ENCODE assay signal across 22 mouse cellular contexts in genomic region chr15:96878796-96879195, GRCm38 (mm10).
DNase-seq lines count a peak whose midpoint lies in the region; ATAC-seq lines count a peak whose summit lies in the region.
"Had no signal": no experiment of that assay in that cellular context is flagged by ENCODE, and none has a peak within 500 bp of the region (broad histone marks: within the 10 kb centered on the region; RNA-seq: fewer than 3 reads in every experiment).

No protein-coding gene starts in this region.

- no peak overlapping the region for H3K27ac ChIP-seq in midbrain, embryonic 11.5 days (ENCODE audit: low read depth, low read length)
- no peak overlapping the region for H3K27ac ChIP-seq in midbrain, embryonic 16.5 days (ENCODE audit: low read length)
- 0 out of 2 replicates have a peak overlapping the region, but pooled peaks have one; percentile 11 for H3K27ac ChIP-seq in stomach, embryonic 16.5 days (ENCODE audit: low read length)
- H3K27ac ChIP-seq: forebrain, embryonic 13.5 days; hindbrain, embryonic 12.5 days; layer of hippocampus, adult 2 months; limb, embryonic 13.5 days; liver, embryonic 15.5 days had no signal

- ATAC-seq in midbrain, embryonic 11.5 days (ENCODE audit: low FRiP score), result no peak
- ATAC-seq in midbrain, embryonic 16.5 days, result no peak
- no peak for ATAC-seq in stomach, embryonic 16.5 days (ENCODE audit: insufficient read depth, low FRiP score)
- ATAC-seq in activated CD4-positive, CD25-positive, alpha-beta regulatory T cell, adult 4 months, result no peak
- ATAC-seq: CD4-positive, CD25-positive, alpha-beta regulatory T cell, adult 4 months; forebrain, embryonic 13.5 days; lung, postnatal 0 days had no signal

- peak; percentile 45 for DNase-seq in midbrain, embryonic 11.5 days (ENCODE audit: low spot score, missing footprints)
- peak; percentile 85 for DNase-seq in adipocyte (ENCODE audit: low spot score)
- DNase-seq in adrenal gland, postnatal 10 days, result peak; percentile 54
- DNase-seq in heart, adult 8-10 months (ENCODE audit: low spot score), result no peak
- DNase-seq: cerebellum, adult 2 months; gastrocnemius, postnatal 25 days; heart, postnatal 10 days; kidney, adult 2 months; kidney, postnatal 10 days; layer of hippocampus, postnatal 36 days; thymus, postnatal 36 days had no signal

- H3K27me3 ChIP-seq in midbrain, embryonic 11.5 days (ENCODE audit: control insufficient read depth, insufficient read depth, low read length), result no peaks in the 10 kb centered on the region
- no peaks in the 10 kb centered on the region for H3K27me3 ChIP-seq in midbrain, embryonic 16.5 days (ENCODE audit: control insufficient read depth, insufficient read depth, low read depth, low read length)
- no peaks in the 10 kb centered on the region for H3K27me3 ChIP-seq in stomach, embryonic 16.5 days (ENCODE audit: control insufficient read depth, insufficient read depth, low read length)
- H3K27me3 ChIP-seq: forebrain, embryonic 13.5 days; hindbrain, embryonic 12.5 days; liver, embryonic 15.5 days had no signal

- WGBS in midbrain, embryonic 11.5 days, result 86% methylated on average over 4 of the region's 4 CpGs
- 62% methylated on average over 4 of the region's 4 CpGs for WGBS in midbrain, embryonic 16.5 days
- WGBS in stomach, embryonic 16.5 days, result 48% methylated on average over 4 of the region's 4 CpGs

- no peak overlapping the region for H3K4me2 ChIP-seq in midbrain, embryonic 11.5 days
- H3K4me2 ChIP-seq in midbrain, embryonic 16.5 days (ENCODE audit: low read length), result no peak overlapping the region
- H3K4me2 ChIP-seq in stomach, embryonic 16.5 days (ENCODE audit: low read depth, low read length), result no peak overlapping the region
- H3K4me2 ChIP-seq: forebrain, embryonic 13.5 days; heart, embryonic 11.5 days; hindbrain, embryonic 12.5 days; limb, embryonic 13.5 days; liver, embryonic 15.5 days had no signal

- H3K9me3 ChIP-seq in midbrain, embryonic 11.5 days (ENCODE audit: control insufficient read depth, low read length), result no peaks in the 10 kb centered on the region
- no peaks in the 10 kb centered on the region for H3K9me3 ChIP-seq in midbrain, embryonic 16.5 days (replicated peaks; ENCODE audit: control insufficient read depth, low read length, poor library complexity, severe bottlenecking)
- no peaks in the 10 kb centered on the region for H3K9me3 ChIP-seq in stomach, embryonic 16.5 days (replicated peaks; ENCODE audit: control insufficient read depth, low read length)
- H3K9me3 ChIP-seq: forebrain, embryonic 13.5 days; hindbrain, embryonic 12.5 days; limb, embryonic 13.5 days; liver, embryonic 15.5 days had no signal

- no peak overlapping the region for H3K4me3 ChIP-seq in midbrain, embryonic 11.5 days (ENCODE audit: low read depth, low read length)
- H3K4me3 ChIP-seq in midbrain, embryonic 16.5 days (ENCODE audit: low read depth, low read length), result no peak overlapping the region
- H3K4me3 ChIP-seq in stomach, embryonic 16.5 days (replicated peaks; ENCODE audit: low read length), result no peak overlapping the region
- H3K4me3 ChIP-seq: forebrain, embryonic 13.5 days; hindbrain, embryonic 12.5 days; layer of hippocampus, adult 2 months; limb, embryonic 13.5 days; liver, embryonic 15.5 days had no signal

- H3K36me3 ChIP-seq in midbrain, embryonic 11.5 days (ENCODE audit: control insufficient read depth, insufficient read depth, low read length), result no peaks in the 10 kb centered on the region
- H3K36me3 ChIP-seq in midbrain, embryonic 16.5 days (ENCODE audit: control insufficient read depth, insufficient read depth, low read length), result no peaks in the 10 kb centered on the region
- H3K36me3 ChIP-seq in stomach, embryonic 16.5 days (ENCODE audit: control insufficient read depth, insufficient read depth, low read length), result no peaks in the 10 kb centered on the region
- H3K36me3 ChIP-seq: hindbrain, embryonic 12.5 days; limb, embryonic 13.5 days; liver, embryonic 15.5 days had no signal

- no peaks in the 10 kb centered on the region for H3K4me1 ChIP-seq in midbrain, embryonic 11.5 days (ENCODE audit: control insufficient read depth, insufficient read depth, low read length)
- no peaks in the 10 kb centered on the region for H3K4me1 ChIP-seq in midbrain, embryonic 16.5 days (ENCODE audit: control insufficient read depth, insufficient read depth, low read length)
- H3K4me1 ChIP-seq in stomach, embryonic 16.5 days (ENCODE audit: control insufficient read depth, insufficient read depth, low read length), result peaks cover 11% of the 10 kb centered on the region; the same call in 1 of the 2 replicates
- H3K4me1 ChIP-seq: forebrain, embryonic 13.5 days; liver, embryonic 15.5 days had no signal

- H3K9ac ChIP-seq in midbrain, embryonic 11.5 days (ENCODE audit: low read length), result no peak overlapping the region
- no peak overlapping the region for H3K9ac ChIP-seq in midbrain, embryonic 16.5 days (ENCODE audit: low read depth, low read length)
- H3K9ac ChIP-seq in stomach, embryonic 16.5 days (ENCODE audit: low read length), result no peak overlapping the region
- H3K9ac ChIP-seq: forebrain, embryonic 13.5 days; hindbrain, embryonic 12.5 days; limb, embryonic 13.5 days; liver, embryonic 15.5 days had no signal
